Mouse (Mus musculus) hindbrain, embryonic 15.5 days (tissue): ENCODE results near the gene Huwe1. TPM values are rescaled to one million over a fixed set of nuclear protein-coding genes. Genes with fewer than 3 reads are reported as not detected.
A peak's percentile ranks its signal among the peaks of the same experiment; 100 is the strongest.

ENCODE experiments used
- microRNA counts: library from miRNA; unstranded; fragments of <30 nt; microRNA quantifications from one replicate; lab custom pipeline; 2016
- microRNA-seq: library from miRNA; unstranded; fragments of <30 nt; microRNA quantifications from one replicate; pipeline ENCODE4, GENCODE M21; 2016
- polyA plus RNA-seq: library from polyadenylated mRNA; unstranded; fragments of >200 nt; fragmentation: Nextera tagmentation; extraction: Ambion mirVana; gene quantifications from 2 replicates; pipeline ENCODE4 v1.2.1, GENCODE M21; 2015

Gene Huwe1
- polyA plus RNA-seq, 1 experiment from 2014 or later = 44.8 TPM

MicroRNA genes within 50 kb of the gene (microRNA counts, 519-probe panel; counts per million panel counts)
- 3,397 counts per million, percentile 70 among the panel's probes with 10 or more counts for microRNA mmu-miR-98 (lab: Ali Mortazavi, UCI)

Small RNAs within 50 kb of the gene (microRNA-seq; reads per million reads assigned to microRNA genes)
- gene Mir3113 = not detected
- gene Mir98 = 4,872 reads per million, percentile 91 among the genes with 10 or more reads in this experiment
- gene Mirlet7f-2 = 2,902 reads per million, percentile 86 among the genes with 10 or more reads in this experiment

Other genes starting within 250 kb of the Huwe1 start
- gene Hsd17b10, start 201.0 kb downstream of the Huwe1 start, polyA plus RNA-seq = 114 and 125 TPM in 2 replicates
- gene Ribc1, start 215.5 kb downstream of the Huwe1 start, polyA plus RNA-seq = 2.0 and 2.5 TPM in 2 replicates
- 70.7 and 77.4 TPM in 2 replicates for gene Smc1a, start 215.6 kb downstream of the Huwe1 start, polyA plus RNA-seq